Mouse (Mus musculus): ENCODE data around the gene Depdc7.

Depdc7 gene

DNA sequence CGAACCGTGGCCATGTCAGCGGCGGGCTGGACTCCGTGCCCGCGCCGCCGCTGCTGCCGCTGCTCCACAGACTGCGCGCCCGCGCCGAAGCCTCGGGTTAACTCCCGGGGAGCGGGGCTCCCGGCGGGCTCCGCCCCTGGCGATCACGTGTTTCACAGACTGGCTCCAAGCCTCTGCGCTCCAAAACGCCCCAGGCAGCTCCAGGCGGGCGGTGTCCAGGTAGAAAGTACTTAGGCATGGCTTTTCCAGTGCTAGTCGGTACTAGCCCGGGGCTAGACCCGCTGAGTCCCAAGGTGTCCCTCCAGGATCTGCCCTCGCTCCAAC is at the start of gene Depdc7:
Gene Depdc7, minus strand, starts transcription at position 138 of the 324 bp plus-strand sequence.
- DNase-seq = peak; percentile 92

DNA sequence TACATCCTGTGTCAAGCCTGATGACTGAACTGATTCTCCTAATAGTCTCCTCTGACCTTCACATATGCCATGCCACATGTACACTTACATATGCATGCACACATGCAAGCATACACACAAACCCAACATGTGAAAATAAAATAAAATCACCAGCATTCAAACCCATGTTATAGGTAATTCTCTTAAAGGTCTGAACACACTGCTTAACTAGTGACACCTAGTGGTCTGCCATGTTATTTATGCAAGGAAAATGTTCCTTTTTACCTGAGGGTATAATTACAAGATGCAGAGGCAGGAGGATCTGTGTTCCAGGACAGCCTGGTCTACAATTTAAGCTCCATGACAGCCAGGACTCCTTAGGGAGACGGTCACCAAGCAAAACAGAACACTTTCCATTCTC is 32.1 kb upstream of the Depdc7 start:
- peak; percentile 18 for DNase-seq

DNA sequence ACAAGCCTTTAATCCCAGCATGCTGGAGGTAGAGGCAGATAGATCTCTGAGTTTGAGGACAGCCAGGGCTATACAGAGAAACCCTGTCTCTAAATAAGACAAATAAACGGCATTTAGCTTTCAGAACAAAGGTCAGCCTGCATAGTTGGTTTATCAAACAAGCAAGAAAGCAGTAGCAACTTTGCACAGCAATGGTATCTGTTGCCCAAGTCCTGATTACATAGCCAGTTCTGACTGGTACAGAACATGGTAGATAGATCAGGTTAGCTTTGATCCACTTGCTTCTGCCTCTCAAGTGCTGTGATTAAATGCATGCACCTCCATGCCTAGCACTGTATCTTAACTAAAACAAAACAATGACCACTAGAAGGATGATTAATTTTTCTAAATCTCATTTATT is 26.0 kb upstream of the Depdc7 start:
- no peak for DNase-seq

DNA sequence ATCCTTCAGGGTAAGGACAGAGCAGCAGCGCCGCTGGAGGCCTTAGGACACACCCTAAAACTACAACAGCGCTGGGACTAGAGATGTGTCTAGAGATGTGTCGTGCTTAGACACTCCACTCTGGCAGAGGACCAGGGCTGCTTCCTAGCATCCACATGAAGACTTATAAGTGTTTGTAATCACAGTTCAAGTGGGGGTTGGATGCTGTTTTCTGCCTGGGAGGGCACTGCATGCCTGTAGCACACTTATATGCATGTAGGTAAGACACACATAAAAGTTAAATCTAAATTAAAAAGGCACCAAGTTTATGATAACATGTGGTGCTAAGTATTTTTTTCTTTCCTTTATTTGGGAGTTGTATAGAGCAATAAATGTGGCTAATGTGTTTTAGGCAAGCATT is 21.3 kb upstream of the Depdc7 start:
- no peak for DNase-seq

DNA sequence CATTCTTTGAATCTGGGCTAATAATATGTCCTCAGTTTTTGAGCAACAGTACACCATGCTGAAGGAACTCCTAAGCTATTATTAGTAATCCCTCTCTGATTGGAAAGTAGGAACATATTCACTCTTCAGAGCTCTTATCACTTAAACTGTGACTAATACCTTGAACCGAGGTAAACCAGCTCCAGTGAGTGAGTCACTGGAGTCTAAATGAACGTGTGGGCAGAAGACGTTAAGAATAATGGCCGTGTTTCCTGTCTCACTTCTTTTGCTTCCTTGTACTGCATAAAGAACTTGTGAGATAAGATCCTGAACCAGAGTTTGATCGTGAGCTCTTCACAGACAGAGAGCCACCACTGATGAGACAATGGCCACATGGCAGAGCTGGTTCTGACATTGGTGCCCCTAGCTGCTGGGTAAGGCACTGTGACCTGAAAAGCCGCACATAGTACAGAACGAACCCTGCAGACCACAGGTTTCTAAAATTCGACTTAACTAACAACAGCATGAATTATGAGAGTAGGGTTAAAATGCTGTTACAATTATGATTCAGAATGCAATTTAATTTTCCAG is 20.5 kb upstream of the Depdc7 start:
- no peak for DNase-seq

DNA sequence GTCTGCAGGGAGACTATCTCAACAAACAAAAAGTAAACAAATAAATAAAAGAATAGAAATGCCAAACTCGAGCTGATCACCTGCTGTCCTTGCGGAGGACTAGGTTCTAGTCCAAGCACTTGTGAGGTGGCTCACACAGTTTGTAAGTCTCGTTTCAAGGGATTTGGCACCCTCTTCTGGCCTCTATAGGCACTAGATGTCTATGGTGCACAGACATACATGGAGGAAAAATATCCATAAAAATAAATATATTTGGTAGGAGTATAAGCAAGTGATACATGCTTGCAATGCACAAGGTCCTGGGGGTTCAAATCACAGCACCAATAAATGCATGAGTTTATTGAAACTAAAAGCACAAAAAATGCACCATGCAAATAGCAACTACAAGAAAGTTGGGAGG is 7.9 kb upstream of the Depdc7 start:
- DNase-seq = peak; percentile 29

DNA sequence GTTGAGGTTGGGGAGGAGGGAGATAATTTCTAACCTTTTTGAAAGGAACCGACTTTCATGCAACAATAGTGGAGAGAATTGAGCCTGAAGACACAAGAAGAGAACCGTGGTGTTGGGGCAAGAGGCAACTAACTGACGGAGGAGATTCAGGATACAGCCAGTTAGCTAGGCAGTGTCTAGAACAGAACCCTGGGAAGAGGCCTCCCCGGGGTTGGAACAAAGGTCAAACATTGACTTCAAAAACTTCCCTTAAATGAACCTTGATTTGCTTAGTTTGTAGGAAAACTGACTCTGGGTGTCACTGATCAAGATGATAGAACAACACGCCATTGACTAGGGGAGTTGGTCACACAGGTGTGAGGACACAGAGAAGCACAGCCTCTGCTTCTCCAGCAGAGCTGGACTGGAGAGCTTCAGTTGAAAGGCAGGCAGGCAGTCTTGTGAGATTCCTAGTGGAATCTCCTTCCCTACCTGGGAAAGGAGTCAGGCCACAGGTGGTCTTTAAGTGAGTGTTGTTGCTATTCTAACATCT is 6.0 kb upstream of the Depdc7 start:
- DNase-seq = no peak

DNA sequence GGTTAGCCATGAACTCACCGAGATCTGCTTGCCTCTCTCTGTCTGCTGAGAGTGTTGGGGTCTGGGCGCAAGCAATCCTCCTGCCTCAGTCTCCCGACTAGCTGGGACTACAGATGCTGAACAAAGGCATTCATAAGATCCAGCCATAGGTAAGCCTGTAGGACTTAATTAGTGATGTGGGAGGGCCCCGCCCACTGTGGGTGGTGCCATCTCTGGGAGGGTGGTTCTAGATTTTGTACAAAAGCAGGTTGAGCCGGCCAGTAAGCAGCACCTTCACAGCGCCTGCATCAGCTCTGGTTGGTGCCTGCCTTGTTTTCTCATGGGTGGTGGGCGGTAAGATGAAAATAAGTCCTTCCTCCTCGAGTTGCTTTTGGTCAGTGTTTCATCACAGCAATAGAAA is 3.6 kb upstream of the Depdc7 start:
- DNase-seq = no peak

DNA sequence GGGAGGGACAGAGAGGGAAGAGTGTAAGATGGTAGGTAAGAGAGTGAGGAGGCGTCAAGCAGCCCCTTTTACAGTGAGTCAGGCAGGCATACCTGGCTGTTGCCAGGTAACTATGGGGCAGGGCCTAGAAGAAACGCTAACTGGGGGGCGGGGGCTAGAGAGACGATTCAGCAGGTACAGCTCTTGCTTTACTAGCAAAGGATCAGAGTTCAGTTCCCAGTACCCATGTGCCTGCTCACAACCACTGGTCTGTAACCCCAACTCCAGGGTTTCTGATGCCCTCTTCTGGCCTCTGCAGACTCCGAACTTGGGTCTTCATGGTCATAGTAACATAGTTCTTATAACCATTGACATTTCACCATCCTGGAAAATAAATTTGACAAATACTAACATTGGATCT is 1.3 kb upstream of the Depdc7 start:
- no peak for DNase-seq

DNA sequence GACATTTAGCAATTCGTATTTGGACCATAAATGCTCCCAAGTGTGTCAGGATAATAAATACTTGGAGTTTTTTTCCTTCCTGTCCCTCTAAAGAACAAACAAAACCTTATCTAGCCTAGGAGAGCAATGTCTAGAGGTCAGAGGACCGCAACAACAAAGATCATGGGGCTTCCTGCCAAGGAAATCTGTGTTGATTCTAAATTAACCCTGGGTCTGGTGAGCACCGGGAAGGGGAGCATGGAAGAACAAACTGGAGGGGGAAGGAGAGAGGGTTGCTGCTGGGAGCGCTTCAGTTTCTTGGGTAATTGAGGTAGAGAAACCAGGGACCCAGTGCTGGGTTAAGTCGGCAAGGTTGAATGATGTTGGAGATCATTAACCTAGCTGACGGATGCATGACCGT is 482 bp upstream of the Depdc7 start:
- no peak for DNase-seq

DNA sequence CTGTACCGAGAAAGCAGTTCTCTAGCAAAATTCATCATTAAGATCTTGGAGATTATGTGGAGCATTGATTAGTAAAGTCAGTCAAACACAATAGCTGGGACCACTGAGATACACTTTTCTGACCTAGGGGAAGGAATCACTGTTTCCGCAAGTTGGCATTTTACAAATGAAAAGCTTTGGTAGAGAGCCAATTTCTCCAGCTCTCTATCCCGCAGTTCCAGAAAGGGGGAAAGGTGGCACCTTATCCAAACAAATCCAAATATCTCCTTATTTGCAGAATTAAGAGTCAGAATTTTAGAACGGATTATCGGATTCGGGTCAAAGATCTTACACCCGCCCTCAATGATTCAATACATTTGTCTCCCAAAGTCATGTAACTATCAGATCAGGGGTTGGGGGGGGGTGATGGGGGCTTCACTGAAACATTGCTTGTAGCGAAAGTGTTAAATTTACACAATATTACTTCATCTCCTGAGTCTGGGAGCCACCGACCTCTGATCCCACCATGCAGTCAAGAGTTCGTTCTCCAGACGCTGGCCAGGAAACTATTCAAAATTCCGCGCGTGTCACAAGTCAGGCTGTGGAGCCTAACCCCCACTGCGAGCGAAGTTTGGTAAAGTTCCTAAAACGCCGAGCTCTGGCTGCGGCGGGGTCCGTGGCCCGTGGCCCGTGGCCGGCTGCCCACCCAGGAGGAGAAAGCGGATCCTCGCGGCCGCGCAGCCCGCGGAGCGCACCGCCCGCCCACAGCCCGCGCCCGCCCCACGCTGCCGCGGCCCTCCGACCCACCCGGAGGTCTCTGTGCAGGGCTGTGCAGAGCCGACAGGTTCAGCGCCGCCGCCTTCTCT is 560 bp downstream of the Depdc7 start:
- DNase-seq = no peak

DNA sequence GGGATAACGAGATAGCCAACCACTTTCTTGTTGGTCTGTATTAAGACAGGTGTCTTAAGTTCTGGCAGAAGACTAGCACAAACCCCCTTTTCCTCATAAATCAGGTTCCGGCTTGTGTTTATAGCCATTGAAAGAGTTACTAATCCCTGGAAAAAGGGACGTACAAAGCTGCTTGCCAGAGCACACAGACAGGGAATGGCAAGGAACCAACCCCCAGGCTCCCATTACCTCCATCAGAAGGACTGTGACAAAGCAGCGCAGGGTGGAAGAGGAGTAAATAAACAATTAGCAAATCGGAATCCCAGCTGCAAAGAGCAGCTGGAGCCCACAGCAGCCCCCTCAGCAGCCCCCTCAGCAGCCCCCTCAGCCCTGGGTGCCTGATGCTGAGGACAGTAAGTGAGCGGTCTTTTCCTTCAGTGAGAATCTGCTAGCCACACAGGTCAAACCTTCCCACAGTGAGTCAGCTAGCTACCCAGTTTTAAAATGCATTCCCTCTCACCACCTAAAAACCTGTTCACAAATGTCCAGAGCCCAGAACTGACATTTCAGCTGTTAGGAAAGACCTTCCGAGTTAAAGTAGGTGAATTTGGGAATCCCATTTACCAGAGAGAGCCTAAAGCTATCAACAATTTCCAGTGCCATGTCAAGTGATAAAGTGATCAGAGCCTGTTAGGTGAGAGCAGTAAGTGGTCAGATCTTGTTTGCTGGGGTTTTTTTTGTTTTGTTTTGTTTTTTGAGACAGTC is 1.5 kb downstream of the Depdc7 start:
- DNase-seq = no peak

DNA sequence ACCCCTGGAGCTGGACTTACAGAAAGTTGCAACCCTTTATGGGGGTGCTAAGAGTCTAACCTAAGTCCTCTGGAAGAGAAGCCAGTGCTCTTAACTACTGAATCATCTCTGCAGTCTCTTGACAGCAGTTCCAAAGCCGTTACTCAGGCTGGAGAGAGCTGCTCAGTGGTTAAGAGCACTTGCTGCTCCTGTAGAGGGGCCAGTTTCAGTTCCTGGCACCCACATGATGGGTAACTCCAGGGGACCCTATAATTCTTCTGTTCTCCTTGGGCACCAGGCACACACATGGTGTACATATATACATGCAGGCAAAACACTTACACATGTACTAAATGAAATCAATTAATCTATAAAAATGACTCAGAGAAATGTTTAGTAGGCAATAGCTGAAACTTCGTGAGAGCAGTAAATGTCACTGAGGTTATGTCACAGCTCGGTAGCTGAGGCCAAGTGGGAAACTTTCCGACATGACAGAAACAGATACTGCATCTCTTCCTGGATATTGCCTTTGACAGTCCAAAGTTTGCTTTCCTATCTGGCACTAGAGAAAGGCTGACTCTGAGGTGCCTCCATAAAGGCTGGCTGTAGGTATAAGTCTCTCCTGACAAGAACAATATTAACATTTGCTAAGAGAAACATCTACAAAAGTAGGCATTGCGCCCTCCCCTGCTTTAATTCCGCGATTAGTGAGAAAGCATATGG is 2.3 kb downstream of the Depdc7 start:
- no peak for DNase-seq

DNA sequence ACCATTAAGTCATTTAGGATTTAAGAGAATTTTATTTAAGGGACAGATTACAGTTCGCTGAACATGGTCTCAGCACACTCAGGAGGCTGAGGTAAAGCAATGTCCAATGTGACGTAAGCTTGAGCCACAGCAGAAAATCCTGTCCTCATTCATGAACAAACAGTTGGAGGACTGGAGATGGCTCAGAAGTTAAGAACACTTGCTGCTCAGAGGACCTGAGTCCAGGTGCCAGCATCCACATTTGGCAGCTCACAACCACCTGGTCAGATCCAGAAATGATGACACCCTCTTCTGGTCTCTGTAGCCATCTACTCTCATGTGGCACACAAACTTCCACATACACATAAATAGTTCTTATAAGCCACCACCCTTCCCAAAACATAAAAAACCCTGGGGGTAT is 3.0 kb downstream of the Depdc7 start:
- no peak for DNase-seq

DNA sequence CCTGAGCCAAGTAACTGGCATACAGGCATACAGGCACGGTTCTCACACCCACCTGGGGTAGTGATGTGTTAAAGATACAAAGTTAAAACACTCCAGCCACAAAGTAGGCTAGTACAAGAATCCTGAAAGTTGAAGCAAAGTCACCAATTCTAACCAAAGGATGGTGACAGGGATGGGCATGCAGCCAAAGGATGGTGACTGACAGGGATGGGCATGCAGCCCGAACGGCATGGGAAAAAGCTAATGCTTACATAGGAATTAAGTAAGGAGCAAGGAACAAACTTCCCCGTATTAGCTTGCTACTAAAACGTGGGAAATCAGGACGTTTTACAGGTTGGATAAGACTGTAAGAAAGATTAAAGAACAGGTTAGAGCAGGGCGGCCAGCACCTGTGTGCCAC is 6.4 kb downstream of the Depdc7 start:
- DNase-seq = no peak

DNA sequence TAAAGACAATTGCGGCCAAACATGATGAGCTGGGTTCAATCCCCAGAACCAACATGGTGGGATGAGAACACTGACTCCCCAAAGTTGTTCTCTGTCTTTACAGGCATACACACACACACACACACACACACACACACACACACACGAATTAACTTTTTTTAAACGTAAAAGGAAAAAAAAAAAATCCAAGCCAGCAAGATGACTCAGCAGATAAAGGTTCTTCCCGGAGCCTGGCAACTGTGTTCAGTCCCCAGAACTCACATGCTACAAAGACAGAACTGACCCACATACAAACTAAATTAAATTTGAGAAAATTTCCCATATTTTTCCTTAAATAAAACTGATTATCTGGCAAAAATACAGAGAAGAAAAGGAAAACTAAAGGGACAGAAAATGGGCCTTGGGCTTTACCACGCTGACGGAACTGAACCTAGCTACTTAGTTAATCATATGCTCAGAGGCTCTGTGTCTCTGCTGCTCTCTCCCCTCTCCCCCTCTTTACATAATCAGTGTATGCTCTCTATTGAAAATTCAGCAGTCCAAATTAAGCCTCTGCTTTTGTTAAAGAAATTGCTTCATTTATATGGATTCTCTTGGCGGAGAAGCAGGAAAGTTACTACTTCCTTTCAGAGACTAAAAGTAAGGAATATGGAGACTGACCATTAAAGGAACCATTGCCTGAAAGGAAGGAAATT is 10.0 kb downstream of the Depdc7 start:
- no peak for DNase-seq

DNA sequence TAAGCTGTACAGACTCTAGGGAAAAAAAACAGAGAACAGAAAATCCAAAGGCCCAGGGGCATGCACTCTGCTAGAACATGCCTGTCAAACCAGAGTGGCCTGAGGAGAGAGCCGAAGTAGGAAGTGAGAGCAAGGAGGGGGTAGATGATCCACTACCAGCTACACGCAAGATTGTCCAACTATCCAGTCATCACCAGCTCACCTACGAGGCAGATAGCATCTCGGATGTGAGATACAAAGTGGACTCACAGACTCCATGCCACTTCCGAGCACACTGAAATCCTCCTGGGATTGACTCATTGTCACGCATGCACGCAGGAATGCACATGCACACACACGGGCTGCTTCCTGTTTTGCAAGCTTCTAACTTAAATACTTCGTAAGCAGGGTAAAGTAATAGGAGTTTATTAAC is 10.6 kb downstream of the Depdc7 start:
- no peak for DNase-seq

DNA sequence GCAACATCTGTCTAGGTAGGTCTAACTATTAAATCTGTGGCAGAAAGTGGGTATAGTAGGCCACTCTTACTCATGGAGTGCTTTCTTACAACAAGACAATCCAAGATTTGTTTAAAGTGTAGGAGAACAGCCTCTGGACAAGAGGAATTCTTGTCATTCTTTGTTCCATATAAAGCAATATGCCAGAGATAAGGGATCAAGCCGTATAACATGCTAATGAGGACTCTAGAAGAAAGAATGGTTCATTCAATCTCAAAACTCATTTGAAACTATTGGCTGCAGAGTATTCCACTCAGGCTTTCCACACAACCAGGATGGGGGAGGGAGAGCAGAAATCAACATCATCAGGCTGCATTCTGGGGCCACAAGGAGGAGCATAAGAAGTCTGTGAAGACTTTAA is 15.3 kb downstream of the Depdc7 start:
- DNase-seq = no peak

DNA sequence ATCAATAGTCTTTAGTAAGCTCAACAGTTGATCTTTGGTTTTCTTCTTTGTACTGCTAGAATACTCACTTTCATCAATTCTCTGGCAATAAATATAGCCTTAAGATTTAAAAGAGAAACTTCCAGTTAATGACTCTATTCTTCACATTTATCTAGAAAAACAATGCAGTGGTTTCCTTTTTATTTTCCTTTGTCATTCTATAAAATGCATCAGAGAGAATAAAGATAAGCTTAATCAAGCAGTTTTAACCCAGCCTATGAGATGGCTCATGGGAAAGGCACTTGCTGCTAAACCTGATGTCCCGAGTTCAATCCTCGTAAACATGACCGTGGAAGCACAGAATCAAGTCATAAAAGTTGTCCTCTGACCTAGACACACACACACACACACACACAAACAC is 20.7 kb downstream of the Depdc7 start:
- DNase-seq = no peak

DNA sequence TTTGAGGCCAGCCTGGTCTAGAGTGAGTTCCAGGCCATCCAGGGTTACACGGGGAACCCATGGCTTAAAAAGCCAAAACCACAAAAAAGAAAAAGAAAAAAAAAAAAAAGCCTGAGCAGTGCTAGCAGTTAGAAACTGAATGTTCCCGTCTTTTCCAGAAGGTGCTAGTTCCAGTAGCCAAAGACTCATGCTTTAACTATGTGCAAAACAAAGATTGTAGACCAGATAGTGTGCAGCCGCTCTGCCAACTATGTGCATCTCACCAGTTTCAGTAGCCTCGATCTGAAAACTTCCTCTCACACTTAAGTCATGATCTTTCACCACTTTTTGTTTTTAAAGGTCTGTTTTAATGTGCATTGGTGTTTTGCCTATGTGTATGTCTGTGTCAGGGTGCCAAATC is 24.9 kb downstream of the Depdc7 start:
- no peak for DNase-seq

DNA sequence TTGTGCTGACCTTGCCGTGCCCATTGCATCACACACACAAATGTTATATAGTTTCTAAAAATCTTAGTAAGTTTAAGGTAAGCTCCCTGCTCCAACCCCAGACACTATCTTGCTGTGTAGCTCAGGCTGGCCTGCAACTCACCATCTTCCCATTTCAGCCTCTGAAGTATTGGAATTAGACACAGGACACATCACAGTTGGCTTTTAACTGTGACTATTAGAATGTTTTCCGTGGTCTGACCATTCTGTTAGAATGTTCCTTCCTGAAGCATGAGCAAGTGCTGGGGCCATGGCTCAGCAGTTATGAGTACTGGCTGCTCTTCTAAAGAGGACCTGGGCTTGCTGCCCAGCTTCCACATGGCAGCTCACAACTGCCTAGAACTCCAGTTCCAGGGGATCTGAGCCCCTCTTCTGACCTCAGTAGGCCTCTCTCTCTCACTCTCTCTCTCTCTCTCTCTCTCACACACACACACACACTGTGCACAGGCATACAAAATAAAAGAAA is 25.4 kb downstream of the Depdc7 start:
- DNase-seq = no peak

DNA sequence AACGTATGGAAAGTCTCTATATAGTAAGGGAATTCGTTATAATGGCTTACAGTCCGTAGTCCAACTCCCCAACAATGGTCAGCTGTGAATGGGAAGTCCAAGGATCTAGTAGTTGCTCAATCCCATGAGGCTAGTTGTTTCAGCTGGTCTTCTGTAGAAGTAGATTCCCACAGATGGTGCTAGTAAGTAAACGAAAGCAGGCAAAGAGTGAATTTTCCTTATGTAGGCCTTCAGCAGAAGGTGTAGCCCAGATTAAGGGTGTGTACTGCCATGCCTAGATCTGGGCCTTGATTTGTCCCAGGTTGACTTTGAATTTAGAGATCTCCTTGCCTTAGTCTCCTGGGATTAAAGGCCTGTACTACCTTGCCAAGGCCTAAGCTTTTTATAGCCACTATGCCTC is 26.4 kb downstream of the Depdc7 start, which contains the start of gene Pin1rt1:
Gene Pin1rt1, minus strand, starts transcription at position 101 of the 400 bp plus-strand sequence.
- no peak for DNase-seq

Measured in thymus, postnatal 14 days (tissue).